Mouse (Mus musculus) midbrain, embryonic 14.5 days (tissue): Measurements from ENCODE around the gene Cyb5d1. TPM values are rescaled to one million over a fixed set of nuclear protein-coding genes. Genes with fewer than 3 reads are reported as not detected.

Experiments
- ATAC-seq: fragments of 200-750 bp; cut with Nextera tagmentation; 2 replicates; pipeline ENCODE4 v1.8.0; 2017; ENCODE audit warnings: moderate number of reproducible peaks, moderate library complexity; ENCODE audit not compliant: low FRiP score, low TSS enrichment
- DNase-seq: peaks from one replicate; pipeline ENCODE4 v3.0.0-alpha.2; 2015
- H3K27ac ChIP-seq: fragments of 300-500 bp; sonication (generic); replicated peaks from 2 replicates; pipeline ENCODE4 v1.5.1; 2014; ENCODE audit warnings: mild to moderate bottlenecking, low read depth, low read length, moderate library complexity
- H3K27me3 ChIP-seq: fragments of 300-500 bp; sonication (generic); 2 replicates; pipeline ENCODE4 v1.6.1; 2014; ENCODE audit warnings: low read length, control low read depth, mixed read lengths; ENCODE audit not compliant: control insufficient read depth, insufficient read depth
- H3K36me3 ChIP-seq: fragments of 300-500 bp; sonication (generic); 2 replicates; pipeline ENCODE4 v1.6.1; 2014; ENCODE audit warnings: low read length, control low read depth; ENCODE audit not compliant: control insufficient read depth, insufficient read depth
- H3K4me1 ChIP-seq: fragments of 300-500 bp; sonication (generic); 2 replicates; pipeline ENCODE4 v1.6.1; 2014; ENCODE audit warnings: mild to moderate bottlenecking, antibody characterized with exemption, low read length, control low read depth; ENCODE audit not compliant: control insufficient read depth, insufficient read depth
- H3K4me2 ChIP-seq: fragments of 300-500 bp; sonication (generic); 2 replicates; pipeline ENCODE4 v1.6.1; 2014; ENCODE audit warnings: mild to moderate bottlenecking, low read length, moderate library complexity
- H3K4me3 ChIP-seq: fragments of 300-500 bp; sonication (generic); replicated peaks from 2 replicates; pipeline ENCODE4 v1.5.1; 2014; ENCODE audit warnings: low read depth, low read length
- H3K9ac ChIP-seq: fragments of 300-500 bp; sonication (generic); replicated peaks from 2 replicates; pipeline ENCODE4 v1.6.1; 2014; ENCODE audit warnings: mild to moderate bottlenecking, low read length, moderate library complexity
- H3K9me3 ChIP-seq: fragments of 300-500 bp; sonication (generic); 2 replicates; pipeline ENCODE4 v1.6.1; 2016; ENCODE audit warnings: low read length, control low read depth, mixed read lengths; ENCODE audit not compliant: control insufficient read depth
- WGBS: fragments of 180-500 bp; shearing (Covaris S2); extraction: QIAGEN DNeasy Blood & Tissue Kit; methylation state at CpG from one replicate; pipeline ENCODE4 v1.1.7; 2014; 5-methylcytosine and 5-hydroxymethylcytosine counted together
- polyA plus RNA-seq: library from polyadenylated mRNA; unstranded; fragments of >200 nt; fragmentation: Nextera tagmentation; extraction: Ambion mirVana; gene quantifications from 2 replicates; pipeline ENCODE4 v1.2.1, GENCODE M21; 2014

The Cyb5d1 gene
- polyA plus RNA-seq, 1 experiment from 2014 or later = 24.8 TPM

DNA sequence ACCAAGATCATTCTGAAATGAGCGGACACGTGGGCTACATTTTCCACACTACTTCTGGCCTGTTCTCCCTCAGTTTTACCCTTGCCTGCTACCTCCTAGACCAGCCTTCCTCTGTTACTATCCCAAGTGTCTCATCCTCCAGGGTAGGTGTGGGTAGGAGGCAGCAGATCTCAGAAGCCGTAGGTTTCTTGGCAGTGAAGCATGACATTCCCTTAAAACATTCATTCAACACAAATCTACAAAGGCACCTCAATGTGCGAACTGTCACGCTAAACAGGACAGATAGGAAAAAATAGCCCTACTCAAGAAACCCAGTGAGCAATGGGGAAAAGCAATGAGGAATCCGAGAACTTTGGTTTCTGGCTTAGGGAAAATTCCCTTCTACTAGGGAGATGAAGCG lies 17.1 kb upstream of the Cyb5d1 start:
- peaks cover 60% of the 10 kb centered on the region for H3K4me1 ChIP-seq
- no peaks in the 10 kb centered on the region for H3K27me3 ChIP-seq
- H3K27ac ChIP-seq = peak overlapping the region; percentile 100
- WGBS = 58% methylated on average over 7 of the region's 7 CpGs
- H3K36me3 ChIP-seq = peaks cover 24% of the 10 kb centered on the region
- peak overlapping the region; percentile 62 for H3K4me3 ChIP-seq
- H3K4me2 ChIP-seq = peak overlapping the region; percentile 99
- H3K9ac ChIP-seq = peak overlapping the region; percentile 85; the same call in 1 of the 2 replicates
- ATAC-seq (no peak), DNase-seq (no peak)
- no peaks in the 10 kb centered on the region for H3K9me3 ChIP-seq

DNA sequence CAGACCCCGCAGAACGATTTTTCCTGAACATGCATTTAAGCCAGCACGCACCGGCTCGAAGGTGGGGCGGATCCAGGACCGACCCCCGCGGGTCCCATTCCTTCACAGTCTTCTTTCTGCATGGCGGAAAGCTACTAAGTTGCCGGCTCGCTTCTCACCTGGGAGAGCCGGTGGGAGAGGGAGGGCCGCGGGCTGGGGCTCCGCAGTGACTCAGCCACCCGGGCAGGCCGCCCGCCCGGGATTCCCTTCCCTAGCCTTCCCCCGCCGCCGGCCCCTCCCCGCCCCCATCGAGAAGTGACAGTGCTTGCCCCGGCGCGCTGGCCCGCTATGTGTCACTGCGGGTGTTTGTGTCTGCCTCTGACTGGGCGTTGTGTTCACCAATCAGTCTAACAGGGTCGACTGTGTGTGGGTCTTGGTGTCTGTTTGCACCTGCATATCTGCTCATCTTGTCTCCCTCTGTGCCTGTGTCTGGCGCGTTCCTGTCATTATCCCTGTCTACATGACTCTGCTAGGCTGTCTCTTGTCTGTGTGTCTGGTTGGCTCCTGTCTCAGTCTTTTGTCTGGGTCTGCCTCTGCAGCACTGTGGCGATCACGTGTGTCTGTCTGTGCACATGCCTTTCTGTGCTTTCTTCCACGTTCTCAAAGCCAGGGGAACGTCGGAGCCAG lies 16.2 kb upstream of the Cyb5d1 start:
- peaks cover 53% of the 10 kb centered on the region for H3K4me1 ChIP-seq
- WGBS = under 1% methylated on average over 33 of the region's 39 CpGs
- peak overlapping the region; percentile 85 for H3K9ac ChIP-seq
- ATAC-seq (no peak), DNase-seq (peak; percentile 70)
- H3K36me3 ChIP-seq = peaks cover 33% of the 10 kb centered on the region
- H3K4me3 ChIP-seq = peak overlapping the region; percentile 62
- H3K27ac ChIP-seq = peak overlapping the region; percentile 100
- no peaks in the 10 kb centered on the region for H3K9me3 ChIP-seq
- H3K4me2 ChIP-seq = peak overlapping the region; percentile 99
- no peaks in the 10 kb centered on the region for H3K27me3 ChIP-seq

DNA sequence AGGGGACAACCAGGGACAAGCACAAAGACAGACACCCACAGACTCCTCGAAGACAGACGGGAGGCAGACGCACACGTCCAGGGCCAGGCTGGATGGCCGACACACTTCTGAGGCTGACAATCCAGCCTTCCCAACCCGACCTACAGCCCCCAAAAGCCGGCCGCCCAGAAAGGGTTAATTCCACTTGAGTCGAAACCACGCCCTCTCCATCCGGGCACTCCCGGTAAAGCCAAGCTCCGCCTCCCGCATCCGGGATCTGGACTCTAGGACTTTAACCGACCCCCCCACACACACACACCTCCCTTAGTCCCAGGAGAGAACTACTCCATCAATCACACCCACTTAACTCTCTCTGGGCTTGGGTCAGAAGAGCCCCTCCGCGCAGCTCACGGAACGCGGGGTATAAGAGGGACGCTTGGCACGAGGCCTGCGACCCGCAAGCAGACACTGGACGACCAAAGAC lies 15.7 kb upstream of the Cyb5d1 start:
- H3K4me1 ChIP-seq = peaks cover 53% of the 10 kb centered on the region
- H3K36me3 ChIP-seq = peaks cover 39% of the 10 kb centered on the region
- under 1% methylated on average over 26 of the region's 26 CpGs for WGBS
- H3K27ac ChIP-seq = peak overlapping the region; percentile 100
- peak overlapping the region; percentile 85 for H3K9ac ChIP-seq
- H3K4me3 ChIP-seq = peak overlapping the region; percentile 62
- H3K4me2 ChIP-seq = peak overlapping the region; percentile 99
- peak; percentile 99 for DNase-seq
- H3K27me3 ChIP-seq = no peaks in the 10 kb centered on the region
- ATAC-seq = peak; percentile 25
- H3K9me3 ChIP-seq = no peaks in the 10 kb centered on the region

DNA sequence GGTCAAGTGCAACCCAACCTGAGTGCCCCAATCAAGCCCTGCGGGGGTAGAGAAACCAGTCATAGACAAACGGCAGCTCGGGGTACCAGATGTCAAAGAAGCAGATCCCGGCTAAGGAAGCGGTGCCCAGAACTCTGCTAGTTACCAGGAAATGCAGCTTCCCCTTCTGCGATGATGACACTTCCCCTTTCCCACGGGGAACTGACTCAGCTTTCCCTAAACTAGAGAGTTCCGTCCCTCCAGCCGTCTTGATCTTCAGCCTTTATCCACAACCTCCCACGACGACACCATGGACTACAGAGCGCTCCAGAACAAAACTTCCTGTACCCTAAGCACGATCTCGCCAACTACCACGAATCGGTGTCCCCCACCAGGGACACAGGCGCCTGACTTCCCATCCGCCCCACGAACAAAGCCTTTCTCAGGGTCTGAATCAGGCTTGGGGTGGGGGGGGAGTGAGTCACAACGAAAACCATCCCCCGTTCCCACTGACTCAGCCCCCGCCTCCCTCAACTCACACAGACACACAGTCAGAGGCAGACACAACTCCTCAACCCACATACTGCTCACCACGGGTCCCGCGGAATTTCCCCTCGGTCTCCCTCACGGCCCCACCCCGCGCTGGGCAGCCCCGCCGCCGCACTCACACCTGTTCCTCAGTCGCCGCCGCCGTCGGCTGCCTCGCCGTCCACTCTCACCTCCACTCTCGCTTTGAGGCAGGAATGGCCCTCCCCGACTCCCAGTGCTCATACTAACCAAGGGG lies 15.1 kb upstream of the Cyb5d1 start:
- Histone ChIP-seq H3K4me2 (peak overlapping the region; percentile 99), H3K4me3 (peak overlapping the region; percentile 62), H3K9ac (peak overlapping the region; percentile 85), H3K9me3 (no peaks in the 10 kb centered on the region), H3K4me1 (peaks cover 53% of the 10 kb centered on the region), H3K27ac (peak overlapping the region; percentile 100), H3K27me3 (no peaks in the 10 kb centered on the region), H3K36me3 (peaks cover 45% of the 10 kb centered on the region)
- no peak for DNase-seq
- no peak for ATAC-seq
- under 1% methylated on average over 41 of the region's 41 CpGs for WGBS

DNA sequence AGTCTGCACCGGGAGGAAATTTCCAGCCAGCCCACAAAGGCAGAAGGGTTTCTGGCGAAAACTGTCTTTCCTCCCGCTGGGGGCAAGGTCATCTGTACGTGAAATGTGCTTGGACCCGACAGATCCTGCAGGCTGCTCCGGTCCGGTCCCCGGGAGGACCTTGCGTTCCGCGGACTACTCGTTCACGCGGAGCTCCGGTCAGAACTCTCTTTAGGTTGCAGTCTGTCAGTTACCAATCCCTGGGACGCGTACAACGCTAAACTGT lies 14.5 kb upstream of the Cyb5d1 start:
- Histone ChIP-seq H3K9ac (peak overlapping the region; percentile 85), H3K4me2 (peak overlapping the region; percentile 99), H3K36me3 (peaks cover 50% of the 10 kb centered on the region), H3K27me3 (no peaks in the 10 kb centered on the region), H3K9me3 (no peaks in the 10 kb centered on the region), H3K27ac (peak overlapping the region; percentile 100), H3K4me1 (peaks cover 51% of the 10 kb centered on the region), H3K4me3 (peak overlapping the region; percentile 62)
- no peak for DNase-seq
- no peak for ATAC-seq
- WGBS = 0% methylated on average over 18 of the region's 18 CpGs

DNA sequence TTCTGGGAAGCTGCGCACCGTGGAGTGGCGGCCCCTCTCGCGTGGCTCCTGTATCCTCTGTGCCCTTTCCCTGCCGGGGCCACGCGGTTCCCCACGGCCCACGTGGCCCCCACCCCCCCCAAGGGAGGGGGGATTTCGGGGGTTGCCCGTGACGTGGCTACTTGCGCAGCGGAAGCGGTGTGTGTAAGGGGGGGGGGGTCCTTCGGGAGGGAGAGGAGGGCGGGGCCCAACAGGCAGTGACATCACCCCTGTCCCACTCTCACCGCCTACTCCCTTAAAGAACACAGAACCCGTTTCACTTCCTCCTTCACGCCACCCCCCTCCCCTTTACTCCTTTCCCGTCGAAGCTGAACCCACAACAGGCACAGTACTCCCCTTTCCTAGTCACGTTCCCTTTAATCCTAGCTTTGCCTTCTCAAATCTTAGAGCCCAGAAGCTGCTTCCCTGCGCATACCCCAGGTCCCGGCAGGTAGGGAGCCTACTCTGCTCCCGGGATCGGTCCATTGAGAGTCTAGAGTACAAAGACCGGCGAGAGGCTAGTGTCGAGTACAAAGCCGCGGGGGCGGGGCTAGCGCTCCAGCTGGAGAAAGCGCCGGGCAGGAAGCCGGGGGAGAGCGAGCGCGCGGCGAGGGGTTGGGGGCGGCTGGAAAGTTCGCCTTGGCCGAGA lies 14.1 kb upstream of the Cyb5d1 start:
- under 1% methylated on average over 43 of the region's 46 CpGs for WGBS
- Histone ChIP-seq H3K27me3 (no peaks in the 10 kb centered on the region), H3K36me3 (peaks cover 54% of the 10 kb centered on the region), H3K27ac (peak overlapping the region; percentile 100), H3K4me2 (peak overlapping the region; percentile 99), H3K9me3 (no peaks in the 10 kb centered on the region), H3K4me3 (peak overlapping the region; percentile 62), H3K4me1 (peaks cover 46% of the 10 kb centered on the region), H3K9ac (peak overlapping the region; percentile 85)
- DNase-seq (peak; percentile 88), ATAC-seq (peak; percentile 41)

DNA sequence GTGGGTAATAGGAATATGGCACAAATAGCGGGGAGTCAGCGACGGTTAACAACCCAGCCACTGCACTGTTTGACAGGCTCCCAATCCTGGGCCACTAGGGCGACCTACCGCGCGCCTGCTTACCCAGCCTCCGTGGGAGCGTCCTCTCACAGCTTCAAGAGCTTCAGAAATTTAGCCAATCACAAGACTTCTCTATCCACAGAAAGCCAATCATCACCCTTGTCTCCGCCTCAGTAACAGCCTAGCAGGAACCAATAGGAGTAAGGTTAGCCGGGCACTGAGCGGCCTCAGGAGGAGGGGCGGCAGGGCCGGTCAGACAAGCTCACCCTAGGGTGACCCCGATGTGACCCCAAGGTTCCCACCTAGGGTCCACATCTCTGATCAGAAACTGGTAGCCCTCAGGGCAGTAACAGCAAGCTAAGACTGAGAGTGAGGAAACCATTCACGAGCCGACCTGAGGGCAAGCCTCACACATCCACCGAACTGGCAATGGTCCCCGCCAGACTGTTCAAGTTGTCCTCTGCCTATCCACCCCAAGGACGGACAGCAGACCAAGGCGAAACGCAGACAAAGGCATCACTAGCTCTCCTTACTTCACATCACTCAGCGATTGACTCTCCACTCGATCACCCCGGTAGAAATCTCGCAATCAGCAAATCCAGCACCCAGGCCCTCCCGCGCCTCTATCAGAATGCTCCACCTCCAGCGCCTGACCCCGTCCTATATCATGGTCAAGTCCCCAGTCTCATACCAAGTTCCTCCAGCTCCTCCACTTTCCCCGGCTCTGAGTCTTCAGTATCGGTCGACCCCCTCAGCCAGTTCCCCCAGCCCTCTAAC lies 13.3 kb upstream of the Cyb5d1 start:
- Histone ChIP-seq H3K4me2 (peak overlapping the region; percentile 99), H3K4me1 (peaks cover 39% of the 10 kb centered on the region), H3K4me3 (peak overlapping the region; percentile 62), H3K36me3 (peaks cover 62% of the 10 kb centered on the region), H3K9ac (peak overlapping the region; percentile 85), H3K27ac (peak overlapping the region; percentile 100), H3K9me3 (no peaks in the 10 kb centered on the region), H3K27me3 (no peaks in the 10 kb centered on the region)
- ATAC-seq = peak; percentile 60
- peak; percentile 90 for DNase-seq
- WGBS = under 1% methylated on average over 33 of the region's 33 CpGs

DNA sequence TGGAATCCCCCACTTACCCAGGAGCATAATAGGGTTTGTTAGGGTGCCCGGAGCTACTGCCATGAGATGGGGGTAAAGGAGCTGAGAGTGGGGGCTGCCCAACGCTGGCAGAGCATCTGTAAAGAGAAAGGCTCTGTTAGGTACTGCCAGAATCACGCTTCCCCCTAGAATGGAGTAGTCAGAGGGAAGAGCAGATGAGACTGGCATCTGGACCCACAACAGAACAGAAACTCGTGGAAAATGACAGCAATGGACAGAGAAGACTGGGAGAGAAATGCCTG lies 12.2 kb upstream of the Cyb5d1 start:
- Histone ChIP-seq H3K4me2 (peak overlapping the region; percentile 99), H3K4me3 (peak overlapping the region; percentile 62; the same call in 1 of the 2 replicates)

More for the DNA sequence above, 12.2 kb upstream of the Cyb5d1 start:
- no peaks in the 10 kb centered on the region for H3K9me3 ChIP-seq
- H3K4me1 ChIP-seq = peaks cover 28% of the 10 kb centered on the region
- H3K9ac ChIP-seq = 0 out of 2 replicates have a peak overlapping the region, but pooled peaks have one; percentile 85
- DNase-seq = no peak
- H3K27me3 ChIP-seq = no peaks in the 10 kb centered on the region
- WGBS = 88% methylated on average over 4 of the region's 4 CpGs
- H3K36me3 ChIP-seq = peaks cover 68% of the 10 kb centered on the region
- no peak for ATAC-seq
- H3K27ac ChIP-seq = no peak overlapping the region
